Mouse (Mus musculus) intestine, postnatal 0 days (tissue): Measurements from ENCODE around the gene Orm1. TPM values are rescaled to one million over a fixed set of nuclear protein-coding genes. Genes with fewer than 3 reads are reported as not detected.

ENCODE experiments used
- ATAC-seq: fragments of 200-750 bp; cut with Nextera tagmentation; 2 replicates; pipeline ENCODE4 v1.8.0; 2017; ENCODE audit warnings: mild to moderate bottlenecking, moderate TSS enrichment, moderate library complexity
- H3K27ac ChIP-seq: fragments of 300-500 bp; sonication (generic); 2 replicates; pipeline ENCODE4 v1.5.1; 2014; ENCODE audit warnings: mild to moderate bottlenecking, low read depth, low read length, moderate library complexity
- H3K27me3 ChIP-seq: fragments of 300-500 bp; sonication (generic); replicated peaks from 2 replicates; pipeline ENCODE4 v1.6.1; 2014; ENCODE audit warnings: low read length, mixed read lengths; ENCODE audit not compliant: control insufficient read depth, insufficient read depth
- H3K36me3 ChIP-seq: fragments of 300-500 bp; sonication (generic); 2 replicates; pipeline ENCODE4 v1.6.1; 2014; ENCODE audit warnings: mild to moderate bottlenecking, moderate library complexity; ENCODE audit not compliant: control insufficient read depth, insufficient read depth
- H3K4me1 ChIP-seq: fragments of 300-500 bp; sonication (generic); replicated peaks from 2 replicates; pipeline ENCODE4 v1.6.1; 2014; ENCODE audit warnings: antibody characterized with exemption, low read length, mixed read lengths; ENCODE audit not compliant: control insufficient read depth, insufficient read depth
- H3K4me2 ChIP-seq: fragments of 300-500 bp; sonication (generic); replicated peaks from 2 replicates; pipeline ENCODE4 v1.6.1; 2014; ENCODE audit warnings: low read depth, mild to moderate bottlenecking, moderate library complexity
- H3K4me3 ChIP-seq: fragments of 300-500 bp; sonication (generic); 2 replicates; pipeline ENCODE4 v1.5.1; 2014; ENCODE audit warnings: low read depth, low read length
- H3K9ac ChIP-seq: fragments of 300-500 bp; sonication (generic); 2 replicates; pipeline ENCODE4 v1.6.1; 2014; ENCODE audit warnings: mild to moderate bottlenecking, low read depth, low read length
- H3K9me3 ChIP-seq: fragments of 300-500 bp; sonication (generic); 2 replicates; pipeline ENCODE4 v1.6.1; 2016; ENCODE audit warnings: mixed run types; ENCODE audit not compliant: control insufficient read depth
- CTCF ChIP-seq: sonication (generic); IDR thresholded peaks from 2 replicates; pipeline ENCODE4 v1.5.1; 2016; ENCODE audit warnings: low read depth, mild to moderate bottlenecking, control low read depth, antibody characterized with exemption, moderate library complexity
- WGBS: fragments of 180-500 bp; shearing (Covaris S2); extraction: QIAGEN DNeasy Blood & Tissue Kit; methylation state at CpG from one replicate; pipeline ENCODE4 v1.1.7; 2014; 5-methylcytosine and 5-hydroxymethylcytosine counted together
- polyA plus RNA-seq: library from polyadenylated mRNA; unstranded; fragments of >200 nt; fragmentation: Nextera tagmentation; extraction: Ambion mirVana; gene quantifications from 2 replicates; pipeline ENCODE4 v1.2.1, GENCODE M21; 2015

The Orm1 gene
- polyA plus RNA-seq: not detected in 2 replicates

- ATAC-seq: no peak
- H3K27ac ChIP-seq: no peak within 1 kb of the TSS
- 80% methylated on average over 8 of the region's 8 CpGs for WGBS
- TF ChIP-seq CTCF: no peak
- H3K36me3 ChIP-seq: no peaks in the 10 kb centered on the region
- no peaks in the 10 kb centered on the region for H3K4me1 ChIP-seq
- no peak within 1 kb of the TSS for H3K4me3 ChIP-seq
- H3K4me2 ChIP-seq: no peak within 1 kb of the TSS
- H3K9ac ChIP-seq: no peak within 1 kb of the TSS
- H3K9me3 ChIP-seq: no peaks in the 10 kb centered on the region
- no peaks in the 10 kb centered on the region for H3K27me3 ChIP-seq
Observed at GRCm38 (mm10) chr4:63344295-63344694, at the start of gene Orm1. TSS of gene Orm1 (plus strand) at chr4:63344560.

GRCm38 (mm10) chr4:63295641-63296040, 48.7 kb upstream of the Orm1 start:
- H3K4me2 ChIP-seq: no peak overlapping the region
- H3K36me3 ChIP-seq: 0 out of 2 replicates have a peak, but pooled peaks cover 3% of the 10 kb centered on the region
- no peaks in the 10 kb centered on the region for H3K27me3 ChIP-seq
- H3K4me1 ChIP-seq: no peaks in the 10 kb centered on the region
- no peak overlapping the region for H3K4me3 ChIP-seq
- no peak overlapping the region for H3K27ac ChIP-seq
- WGBS: 95% methylated on average over 1 of the region's 1 CpGs
- TF ChIP-seq CTCF: no peak
- ATAC-seq: no peak
- no peak overlapping the region for H3K9ac ChIP-seq
- H3K9me3 ChIP-seq: no peaks in the 10 kb centered on the region

- no peak overlapping the region for H3K27ac ChIP-seq
- H3K36me3 ChIP-seq: 0 out of 2 replicates have a peak, but pooled peaks cover 3% of the 10 kb centered on the region
- no peak overlapping the region for H3K4me2 ChIP-seq
- no peaks in the 10 kb centered on the region for H3K27me3 ChIP-seq
- no peaks in the 10 kb centered on the region for H3K9me3 ChIP-seq
- H3K9ac ChIP-seq: no peak overlapping the region
- H3K4me1 ChIP-seq: no peaks in the 10 kb centered on the region
- 58% methylated on average over 3 of the region's 3 CpGs for WGBS
- no peak for TF ChIP-seq CTCF
- ATAC-seq: no peak
- no peak overlapping the region for H3K4me3 ChIP-seq
Observed at GRCm38 (mm10) chr4:63296263-63296662, 48.1 kb upstream of the Orm1 start.

GRCm38 (mm10) chr4:63296876-63297275, 47.5 kb upstream of the Orm1 start:
- TF ChIP-seq CTCF: no peak
- Histone ChIP-seq H3K9ac (no peak overlapping the region), H3K9me3 (no peaks in the 10 kb centered on the region), H3K36me3 (peaks cover 5% of the 10 kb centered on the region; the same call in 1 of the 2 replicates), H3K4me1 (no peaks in the 10 kb centered on the region), H3K27ac (no peak overlapping the region), H3K4me3 (no peak overlapping the region), H3K27me3 (no peaks in the 10 kb centered on the region), H3K4me2 (no peak overlapping the region)
- ATAC-seq: no peak
- WGBS: 70% methylated on average over 8 of the region's 8 CpGs

GRCm38 (mm10) chr4:63298191-63298590, 46.2 kb upstream of the Orm1 start:
- no peak for TF ChIP-seq CTCF
- H3K4me3 ChIP-seq: no peak overlapping the region
- no peaks in the 10 kb centered on the region for H3K9me3 ChIP-seq
- H3K4me2 ChIP-seq: no peak overlapping the region
- H3K9ac ChIP-seq: no peak overlapping the region
- no peaks in the 10 kb centered on the region for H3K4me1 ChIP-seq
- H3K27me3 ChIP-seq: no peaks in the 10 kb centered on the region
- H3K27ac ChIP-seq: no peak overlapping the region
- ATAC-seq: no peak
- peaks cover 10% of the 10 kb centered on the region; the same call in 1 of the 2 replicates for H3K36me3 ChIP-seq
- 91% methylated on average over 8 of the region's 8 CpGs for WGBS

- Histone ChIP-seq H3K4me1 (no peaks in the 10 kb centered on the region), H3K9me3 (no peaks in the 10 kb centered on the region), H3K27ac (no peak overlapping the region), H3K4me3 (no peak overlapping the region), H3K27me3 (no peaks in the 10 kb centered on the region), H3K4me2 (no peak overlapping the region), H3K36me3 (peaks cover 10% of the 10 kb centered on the region; the same call in 1 of the 2 replicates), H3K9ac (no peak overlapping the region)
- 68% methylated on average over 4 of the region's 4 CpGs for WGBS
- ATAC-seq: no peak
- no peak for TF ChIP-seq CTCF
Observed at GRCm38 (mm10) chr4:63302641-63303040, 41.7 kb upstream of the Orm1 start.
